Mouse (Mus musculus) NIH3T3 (cell line): Measurements from ENCODE around the gene Rsad1.
A peak's percentile ranks its signal among the peaks of the same experiment; 100 is the strongest.

Source experiments
- DNase-seq: peaks from one replicate; pipeline ENCODE4 v3.0.0-alpha.2; 2012; ENCODE audit warnings: low read depth

The Rsad1 gene

DNA sequence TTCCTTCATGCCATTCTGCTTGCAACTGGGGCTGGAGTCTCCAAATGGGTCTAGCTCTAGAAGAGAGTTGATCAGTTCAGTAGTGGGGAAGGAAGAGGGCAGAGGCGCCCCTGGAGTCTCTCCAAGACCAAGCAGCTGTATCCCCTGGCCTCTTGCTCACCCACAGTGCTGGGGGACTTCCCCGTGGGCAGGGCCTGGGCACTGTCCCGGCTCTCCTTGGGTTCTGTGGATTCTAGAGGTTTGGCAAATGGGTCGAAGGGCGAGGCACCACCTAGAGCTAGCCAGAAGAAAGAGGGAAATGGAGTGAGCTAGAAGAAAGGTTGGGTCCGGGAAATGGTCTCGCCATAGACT lies 57.3 kb downstream of the Rsad1 start:
- no peak for DNase-seq

- DNase-seq: peak; percentile 30
These were observed 57.9 kb downstream of the Rsad1 start for GRCm38 (mm10) chr11:94491035-94491748.
